Mouse (Mus musculus) heart, postnatal 10 days (tissue): ENCODE measurements around the gene Zfp952. TPM values are rescaled to one million over a fixed set of nuclear protein-coding genes. Genes with fewer than 3 reads are reported as not detected.

Experiments
- total RNA-seq, 2 experiments: library from RNA; stranded (reverse); gene quantifications; 2 replicates each; pipeline ENCODE4 v1.2.3; 2021

Gene Zfp952
- total RNA-seq, 2 experiments from 2014 or later = 7.9 to 8.5 TPM

Other genes starting within 250 kb of the Zfp952 start
- gene Zfp871, start 204.8 kb upstream of the Zfp952 start, total RNA-seq = 10 to 100 TPM; 43.4 to 44.3 TPM
- under 1 TPM; 0.40 to 0.50 TPM for gene Zfp811, start 183.2 kb upstream of the Zfp952 start, total RNA-seq
- 10 to 100 TPM; 10.1 to 17.0 TPM for gene Zfp799, start 162.9 kb upstream of the Zfp952 start, total RNA-seq
- 10 to 100 TPM in 1 of 2 experiments, 1 to 10 TPM in 1; 10.0 to 10.7 TPM for gene Zfp870, start 101.5 kb upstream of the Zfp952 start, total RNA-seq
- gene Cyp4f14, start 75.8 kb upstream of the Zfp952 start, total RNA-seq = not detected
- 10 to 100 TPM; 13.7 to 15.7 TPM for gene Cyp4f13, start 45.7 kb upstream of the Zfp952 start, total RNA-seq
- 1 to 10 TPM; 3.0 to 4.0 TPM for gene Zfp472, start 27.3 kb upstream of the Zfp952 start, total RNA-seq
- gene Zfp763, start 40.3 kb downstream of the Zfp952 start, total RNA-seq = 1 to 10 TPM; 6.2 to 6.4 TPM
- not detected for gene 4921501E09Rik, start 74.9 kb downstream of the Zfp952 start, total RNA-seq
- 1 to 10 TPM; 5.8 to 8.2 TPM for gene Zfp563, start 96.2 kb downstream of the Zfp952 start, total RNA-seq
- not detected for gene Morc2b, start 146.6 kb downstream of the Zfp952 start, total RNA-seq
- not detected for gene Olfr55, start 175.3 kb downstream of the Zfp952 start, total RNA-seq
- not detected for gene Olfr239, start 198.2 kb downstream of the Zfp952 start, total RNA-seq
- gene Olfr1564, start 228.6 kb downstream of the Zfp952 start, total RNA-seq = under 1 TPM; 0.12 to 0.19 TPM